Mouse (Mus musculus) kidney, adult 18-20 months (tissue): ENCODE measurements at regions not wholly inside any gene's neighbourhood (a gene's known extent, or its start where the extent isn't known, plus 50 kb on each side); places are given as distances from the start of the nearest gene placed in this dataset.
A peak's percentile ranks its signal among the peaks of the same experiment; 100 is the strongest.

Source experiments
- DNase-seq: peaks from one replicate; pipeline ENCODE4 v3.0.0; 2021

- no peak for DNase-seq
Measured at GRCm38 (mm10) chr10:91734691-91735090, 553.6 kb upstream of the Tmpo start.

- no peak for DNase-seq
Measured at GRCm38 (mm10) chr10:91732007-91732589, 551.0 kb upstream of the Tmpo start.

GRCm38 (mm10) chr10:91730062-91730461, 548.9 kb upstream of the Tmpo start:
- no peak for DNase-seq

- no peak for DNase-seq
Measured at GRCm38 (mm10) chr10:91719561-91720371, 538.7 kb upstream of the Tmpo start.

- no peak for DNase-seq
Measured at GRCm38 (mm10) chr10:91716604-91717003, 535.5 kb upstream of the Tmpo start.

- DNase-seq = no peak
Measured at GRCm38 (mm10) chr10:91714648-91715047, 533.5 kb upstream of the Tmpo start.

GRCm38 (mm10) chr10:91713529-91713928, 532.4 kb upstream of the Tmpo start:
- no peak for DNase-seq

GRCm38 (mm10) chr10:91706816-91707215, 525.7 kb upstream of the Tmpo start:
- no peak for DNase-seq

GRCm38 (mm10) chr10:91704751-91705150, 523.6 kb upstream of the Tmpo start:
- no peak for DNase-seq

GRCm38 (mm10) chr10:91701822-91702221, 520.7 kb upstream of the Tmpo start:
- DNase-seq = no peak

GRCm38 (mm10) chr10:91686082-91686618, 505.0 kb upstream of the Tmpo start:
- no peak for DNase-seq

- DNase-seq = peak; percentile 3
Measured at GRCm38 (mm10) chr10:91685164-91686027, 504.3 kb upstream of the Tmpo start.

GRCm38 (mm10) chr10:91679641-91680040, 498.5 kb upstream of the Tmpo start:
- no peak for DNase-seq

GRCm38 (mm10) chr10:91637911-91638310, 456.8 kb upstream of the Tmpo start:
- no peak for DNase-seq

GRCm38 (mm10) chr10:91628672-91629071, 447.6 kb upstream of the Tmpo start:
- DNase-seq = no peak

GRCm38 (mm10) chr10:91622281-91622680, 441.2 kb upstream of the Tmpo start:
- no peak for DNase-seq

GRCm38 (mm10) chr10:91613794-91614479, 432.8 kb upstream of the Tmpo start:
- no peak for DNase-seq

GRCm38 (mm10) chr10:91612052-91612451, 430.9 kb upstream of the Tmpo start:
- DNase-seq = no peak

GRCm38 (mm10) chr10:91594891-91595290, 413.8 kb upstream of the Tmpo start:
- peak; percentile 39 for DNase-seq

GRCm38 (mm10) chr10:91593378-91593777, 412.3 kb upstream of the Tmpo start:
- DNase-seq = no peak

GRCm38 (mm10) chr10:91591845-91592244, 410.7 kb upstream of the Tmpo start:
- DNase-seq = no peak

GRCm38 (mm10) chr10:91591398-91591811, 410.3 kb upstream of the Tmpo start:
- no peak for DNase-seq

GRCm38 (mm10) chr10:91583204-91583603, 402.1 kb upstream of the Tmpo start:
- no peak for DNase-seq
